Mouse (Mus musculus): Measurements from ENCODE around the gene Eif4b.

DNA sequence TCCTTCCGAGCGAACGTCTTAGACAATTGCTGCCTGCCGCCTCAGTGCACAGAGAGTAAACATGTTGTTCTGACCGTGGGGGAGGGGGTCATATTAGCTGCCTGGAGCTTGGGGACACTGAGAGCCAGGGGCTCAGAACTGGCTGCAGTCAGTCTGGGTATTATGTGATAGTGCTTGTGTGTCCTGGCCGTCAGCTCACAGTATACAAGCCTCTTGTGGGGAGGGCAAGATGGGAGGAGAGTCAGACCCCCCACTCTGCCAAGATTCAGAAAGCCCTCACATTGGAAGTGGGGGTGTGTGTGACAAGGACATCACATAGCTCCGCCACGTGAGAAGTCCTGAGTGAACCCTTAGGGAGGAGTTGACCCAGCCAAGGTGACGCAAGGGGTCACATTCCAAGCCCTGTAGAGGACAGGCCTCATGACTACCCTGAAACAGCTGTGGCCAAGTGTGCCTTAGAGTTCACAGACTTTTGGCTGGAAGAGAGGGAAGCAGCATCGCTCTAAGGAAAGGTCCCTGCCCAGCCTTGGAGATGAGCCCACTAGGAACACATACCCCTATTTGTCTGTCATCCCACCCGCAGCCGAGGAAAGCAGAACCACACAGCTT is 30.5 kb downstream of the Eif4b start:
- TF ChIP-seq CTCF (IDR thresholded peaks at IDR 0.05; ENCODE audit: extremely low read depth, insufficient read depth, low read length) (no peak), POLR2A (IDR thresholded peaks at IDR 0.05; ENCODE audit: extremely low read depth, insufficient read depth, low read length) (no peak)

Measured in cortical plate, adult 2 months (tissue).